8 mouse cellular contexts compared by ENCODE assay signal in the genomic region with DNA sequence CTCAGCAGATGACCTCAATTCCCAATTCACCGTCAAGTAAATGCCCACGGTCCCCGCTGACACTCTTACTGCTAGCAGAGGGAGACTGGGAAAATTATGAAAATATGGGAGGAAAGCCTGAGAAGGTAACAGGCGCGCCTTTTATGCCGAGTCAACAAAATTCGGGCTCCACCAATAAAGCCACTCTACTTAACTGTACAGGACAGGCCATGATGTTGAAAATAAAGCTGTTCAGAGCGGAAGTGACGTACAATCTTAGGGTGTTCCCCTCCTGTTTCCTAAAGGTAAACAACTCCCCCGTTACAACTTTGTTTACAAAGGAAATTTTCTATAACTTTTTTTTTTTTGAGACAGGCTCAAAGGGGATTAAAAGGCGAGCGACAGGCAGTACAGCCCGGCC. TPM values are rescaled to one million over a fixed set of nuclear protein-coding genes. Genes with fewer than 3 reads are reported as not detected.
DNase-seq lines count a peak whose midpoint lies in the region; TF ChIP-seq lines count a peak whose summit lies in the region.

No protein-coding gene starts in this region.

- H3K4me3 ChIP-seq in left cerebral cortex, adult 2 months = peak overlapping the region; percentile 99
- H3K4me3 ChIP-seq in heart, adult 2 months = peak overlapping the region; percentile 87

- peaks cover 10% of the 10 kb centered on the region for H3K79me2 ChIP-seq in heart, adult 2 months (replicated peaks; ENCODE audit: control insufficient read depth, insufficient read depth, low read length)

- peaks cover 13% of the 10 kb centered on the region for H3K4me1 ChIP-seq in heart, adult 2 months (ENCODE audit: control insufficient read depth, insufficient read depth, low read length)

- WGBS in heart, adult 2 months = under 1% methylated on average over 13 of the region's 13 CpGs

- peak overlapping the region; percentile 99 for H3K27ac ChIP-seq in left cerebral cortex, adult 2 months
- peak overlapping the region; percentile 98 for H3K27ac ChIP-seq in heart, adult 2 months

- peak overlapping the region; percentile 97 for H3K9ac ChIP-seq in heart, adult 2 months (ENCODE audit: low read depth, low read length)

- 0 out of 2 replicates have a peak, but pooled peaks have one; percentile 20 for TF ChIP-seq EP300 in heart, adult 2 months (IDR thresholded peaks at IDR 0.05; ENCODE audit: insufficient read depth, low read depth, low read length)

- intact Hi-C loops in left cerebral cortex, adult 2 months (cut with DNase I) = loop anchor here (1.0 kb wide), 1 partner anchor 22 kb away; a partner anchor contains a TSS
- intact Hi-C loops in heart, adult 2 months (cut with DNase I) = loop anchor here (2.0 kb wide), 1 partner anchor 22 kb away; a partner anchor contains a TSS

- H3K27me3 ChIP-seq in heart, adult 2 months (ENCODE audit: control insufficient read depth, insufficient read depth, low read length) = no peaks in the 10 kb centered on the region

- TF ChIP-seq CTCF in left cerebral cortex, adult 2 months (IDR thresholded peaks at IDR 0.05) = no peak
- no peak for TF ChIP-seq CTCF in heart, adult 2 months (IDR thresholded peaks at IDR 0.05)

- TF ChIP-seq POLR2A in heart, adult 2 months (IDR thresholded peaks at IDR 0.05; ENCODE audit: insufficient read depth, low read depth, low read length) = no peak

- no peak for DNase-seq in left cerebral cortex, adult 2 months (ENCODE audit: extremely low spot score in 1 of 2, low spot score in 2 of 2)
- no peak for DNase-seq in left cerebral cortex, adult 18-20 months (ENCODE audit: low spot score in 2 of 2)
- DNase-seq in cerebellum, adult 9-11 months = peak; percentile 40
- DNase-seq in heart, adult 2 months = peak in 1 of 2 experiments; percentile 49
- peak; percentile 24 to 57 for DNase-seq in kidney, adult 8-10 months
- DNase-seq in lung, postnatal 10 days = peak; percentile 79
- DNase-seq in skeletal muscle tissue, adult 2 months (ENCODE audit: low read depth, low spot score) = peak; percentile 67
- DNase-seq in frontal cortex, postnatal 10 days (ENCODE audit: low spot score in 2 of 2) = no peak

- H3K36me3 ChIP-seq in heart, adult 2 months (ENCODE audit: control insufficient read depth, insufficient read depth, low read length) = peaks cover 35% of the 10 kb centered on the region

RNA-seq across cellular contexts. Expression of a gene that starts 1.0 kb away (rescaled TPM):
- total RNA-seq in left cerebral cortex, adult 2 months (2021) = 100 to 1,000 TPM; 119 to 134 TPM
- total RNA-seq in left cerebral cortex, adult 18-20 months (2021) = 100 to 1,000 TPM; 119 to 126 TPM
- total RNA-seq in heart, adult 2 months (2021) = 10 to 100 TPM; 50.2 to 50.4 TPM
- 43.3 and 82.3 TPM in 2 replicates for polyA plus RNA-seq in heart, adult 2 months (2012; rRNA removed)

RNA-seq across cellular contexts. Expression of a gene that starts 22.1 kb away (rescaled TPM):
- 10 to 100 TPM; 15.6 to 19.1 TPM for total RNA-seq in left cerebral cortex, adult 2 months (2021)
- 10 to 100 TPM; 16.6 to 19.7 TPM for total RNA-seq in left cerebral cortex, adult 18-20 months (2021)
- 1 to 10 TPM; 9.1 to 9.4 TPM for total RNA-seq in heart, adult 2 months (2021)
- 14.5 and 25.7 TPM in 2 replicates for polyA plus RNA-seq in heart, adult 2 months (2012; rRNA removed)

RNA-seq across cellular contexts. Expression of a gene that starts 22.4 kb away (rescaled TPM):
- 10 to 100 TPM; 23.1 to 25.9 TPM for total RNA-seq in left cerebral cortex, adult 2 months (2021)
- 10 to 100 TPM; 25.9 to 28.6 TPM for total RNA-seq in left cerebral cortex, adult 18-20 months (2021)
- total RNA-seq in heart, adult 2 months (2021) = 10 to 100 TPM; 17.5 to 19.6 TPM
- 18.3 and 23.2 TPM in 2 replicates for polyA plus RNA-seq in heart, adult 2 months (2012; rRNA removed)

RNA-seq across cellular contexts. Expression of a gene that starts 30.2 kb away (rescaled TPM):
- 100 to 1,000 TPM; 137 to 146 TPM for total RNA-seq in left cerebral cortex, adult 2 months (2021)
- total RNA-seq in left cerebral cortex, adult 18-20 months (2021) = 100 to 1,000 TPM; 145 TPM
- 10 to 100 TPM; 62.6 to 70.7 TPM for total RNA-seq in heart, adult 2 months (2021)
- 14.5 and 28.6 TPM in 2 replicates for polyA plus RNA-seq in heart, adult 2 months (2012; rRNA removed)

Comparison
In these comparisons a context has a peak if more than half of its experiments do, and no peak if none do; other contexts are left out.
1. DNase-seq: peak in cerebellum, adult 9-11 months (single experiment), kidney, adult 8-10 months (2 of 2), lung, postnatal 10 days (single experiment) and skeletal muscle tissue, adult 2 months (single experiment); none in left cerebral cortex, adult 2 months (0 of 2), left cerebral cortex, adult 18-20 months (0 of 2) and frontal cortex, postnatal 10 days (0 of 2).